Mouse (Mus musculus) midbrain, embryonic 10.5 days (tissue): ENCODE data around the gene Arid1b. TPM values are rescaled to one million over a fixed set of nuclear protein-coding genes. Genes with fewer than 3 reads are reported as not detected.

Experiments used
- DNase-seq: peaks from one replicate; pipeline ENCODE4 v3.0.0-alpha.2; 2017; ENCODE audit warnings: low spot score
- H3K27ac ChIP-seq: fragments of 300-500 bp; sonication (generic); replicated peaks from 2 replicates; pipeline ENCODE4 v1.5.1; 2016; ENCODE audit warnings: mild to moderate bottlenecking
- H3K27me3 ChIP-seq: fragments of 300-500 bp; sonication (generic); 2 replicates; pipeline ENCODE4 v1.6.1; 2016; ENCODE audit warnings: low read depth, mild to moderate bottlenecking; ENCODE audit not compliant: poor library complexity, severe bottlenecking
- H3K36me3 ChIP-seq: fragments of 300-500 bp; sonication (generic); 2 replicates; pipeline ENCODE4 v1.6.1; 2016; ENCODE audit warnings: mild to moderate bottlenecking, moderate library complexity
- H3K4me1 ChIP-seq: fragments of 300-500 bp; sonication (generic); 2 replicates; pipeline ENCODE4 v1.6.1; 2016
- H3K4me3 ChIP-seq: fragments of 300-500 bp; sonication (generic); 2 replicates; pipeline ENCODE4 v1.5.1; 2016; ENCODE audit warnings: mild to moderate bottlenecking, moderate library complexity
- H3K9me3 ChIP-seq: fragments of 300-500 bp; sonication (generic); replicated peaks from 2 replicates; pipeline ENCODE4 v1.6.1; 2016; ENCODE audit warnings: mild to moderate bottlenecking
- WGBS: fragments of 180-500 bp; shearing (Covaris S2); methylation state at CpG from one replicate; pipeline ENCODE4 v1.1.7; 2016; 5-methylcytosine and 5-hydroxymethylcytosine counted together
- polyA plus RNA-seq: library from polyadenylated mRNA; unstranded; fragments of >200 nt; fragmentation: Nextera tagmentation; extraction: Ambion mirVana; gene quantifications from 2 replicates; pipeline ENCODE4 v1.2.1, GENCODE M21; 2016

Arid1b gene
- polyA plus RNA-seq, 1 experiment from 2014 or later, result 8.9 TPM

- peaks cover 19% of the 10 kb centered on the region for H3K4me1 ChIP-seq
- no peaks in the 10 kb centered on the region for H3K36me3 ChIP-seq
- H3K27ac ChIP-seq, result no peak overlapping the region
- H3K4me3 ChIP-seq, result no peak overlapping the region
- 81% methylated on average over 3 of the region's 3 CpGs for WGBS
- no peaks in the 10 kb centered on the region for H3K9me3 ChIP-seq
- DNase-seq, result no peak
- H3K27me3 ChIP-seq, result no peaks in the 10 kb centered on the region
Measured at GRCm38 (mm10) chr17:5033346-5033745, 39.2 kb downstream of the Arid1b start.

GRCm38 (mm10) chr17:5034201-5034600, 40.1 kb downstream of the Arid1b start:
- no peak for DNase-seq
- WGBS, result 93% methylated on average over 3 of the region's 3 CpGs
- Histone ChIP-seq H3K36me3 (no peaks in the 10 kb centered on the region), H3K27me3 (no peaks in the 10 kb centered on the region), H3K27ac (no peak overlapping the region), H3K4me3 (no peak overlapping the region), H3K9me3 (no peaks in the 10 kb centered on the region), H3K4me1 (peaks cover 19% of the 10 kb centered on the region)

- Histone ChIP-seq H3K27me3 (no peaks in the 10 kb centered on the region), H3K4me3 (no peak overlapping the region), H3K27ac (no peak overlapping the region), H3K9me3 (no peaks in the 10 kb centered on the region), H3K36me3 (peaks cover 10% of the 10 kb centered on the region), H3K4me1 (peaks cover 7% of the 10 kb centered on the region; the same call in 1 of the 2 replicates)
- DNase-seq, result no peak
- 59% methylated on average over 2 of the region's 2 CpGs for WGBS
Measured at GRCm38 (mm10) chr17:5036200-5036835, 42.2 kb downstream of the Arid1b start.

GRCm38 (mm10) chr17:5037199-5037598, 43.1 kb downstream of the Arid1b start:
- no peak overlapping the region for H3K27ac ChIP-seq
- no peaks in the 10 kb centered on the region for H3K27me3 ChIP-seq
- peaks cover 9% of the 10 kb centered on the region; the same call in 1 of the 2 replicates for H3K4me1 ChIP-seq
- 91% methylated on average over 8 of the region's 8 CpGs for WGBS
- DNase-seq, result no peak
- H3K36me3 ChIP-seq, result peaks cover 19% of the 10 kb centered on the region
- no peaks in the 10 kb centered on the region for H3K9me3 ChIP-seq
- H3K4me3 ChIP-seq, result no peak overlapping the region

GRCm38 (mm10) chr17:5039826-5040225, 45.7 kb downstream of the Arid1b start:
- Histone ChIP-seq H3K4me1 (peaks cover 18% of the 10 kb centered on the region), H3K9me3 (no peaks in the 10 kb centered on the region), H3K36me3 (peaks cover 31% of the 10 kb centered on the region), H3K27me3 (no peaks in the 10 kb centered on the region), H3K27ac (no peak overlapping the region), H3K4me3 (no peak overlapping the region)
- WGBS, result 88% methylated on average over 2 of the region's 2 CpGs
- no peak for DNase-seq

DNA sequence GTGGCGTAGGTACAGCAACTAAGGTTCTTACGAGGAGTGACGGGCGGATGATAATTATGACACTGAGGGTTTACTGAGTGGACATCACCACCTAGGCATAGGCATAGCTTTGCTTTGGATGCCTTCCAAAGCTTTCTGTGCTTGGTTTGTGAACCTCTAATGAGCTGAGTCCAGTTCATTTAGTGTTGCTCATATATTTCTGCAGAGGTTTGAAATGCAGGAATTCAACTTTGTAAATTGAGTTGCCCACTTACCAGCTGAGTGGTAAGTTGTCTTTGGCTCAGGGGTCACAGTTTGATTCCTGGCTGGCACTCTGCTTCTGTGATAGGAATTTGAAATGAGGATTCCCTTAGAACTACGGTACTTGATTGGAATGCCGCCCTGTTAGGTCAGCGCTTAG, 49.7 kb downstream of the Arid1b start:
- Histone ChIP-seq H3K4me1 (peaks cover 11% of the 10 kb centered on the region), H3K27ac (no peak overlapping the region), H3K4me3 (no peak overlapping the region), H3K36me3 (peaks cover 34% of the 10 kb centered on the region), H3K9me3 (no peaks in the 10 kb centered on the region), H3K27me3 (no peaks in the 10 kb centered on the region)
- DNase-seq, result no peak
- 85% methylated on average over 7 of the region's 7 CpGs for WGBS

DNA sequence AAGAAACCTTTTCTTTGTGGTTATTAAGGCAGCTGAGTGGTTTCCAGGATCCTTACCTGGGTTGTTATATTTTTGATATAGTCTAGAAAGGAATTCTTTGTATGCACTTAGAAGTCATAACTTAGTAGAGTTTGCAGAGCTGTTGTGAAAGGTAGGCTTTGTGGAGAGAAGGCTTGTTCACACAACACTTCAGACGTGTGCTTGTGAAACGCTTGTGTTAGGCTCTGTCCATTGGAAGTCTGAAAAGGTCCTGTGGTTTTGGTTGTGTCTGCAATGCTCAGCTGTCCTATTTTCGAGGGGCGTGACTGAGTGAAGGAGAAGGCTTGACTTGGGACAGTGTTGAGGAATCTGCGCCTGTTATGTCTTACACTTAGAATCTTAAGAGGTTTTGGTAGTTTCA, 51.5 kb downstream of the Arid1b start:
- Histone ChIP-seq H3K4me3 (no peak overlapping the region), H3K4me1 (peaks cover 22% of the 10 kb centered on the region), H3K36me3 (peaks cover 40% of the 10 kb centered on the region), H3K27me3 (no peaks in the 10 kb centered on the region), H3K27ac (no peak overlapping the region), H3K9me3 (no peaks in the 10 kb centered on the region)
- 89% methylated on average over 5 of the region's 5 CpGs for WGBS
- no peak for DNase-seq

- H3K27me3 ChIP-seq, result no peaks in the 10 kb centered on the region
- peaks cover 22% of the 10 kb centered on the region for H3K36me3 ChIP-seq
- no peaks in the 10 kb centered on the region for H3K9me3 ChIP-seq
- no peak for DNase-seq
- WGBS, result 89% methylated on average over 4 of the region's 4 CpGs
- H3K4me1 ChIP-seq, result peaks cover 37% of the 10 kb centered on the region
- H3K27ac ChIP-seq, result no peak overlapping the region
- no peak overlapping the region for H3K4me3 ChIP-seq
Measured at GRCm38 (mm10) chr17:5047373-5047772, 53.2 kb downstream of the Arid1b start.

DNA sequence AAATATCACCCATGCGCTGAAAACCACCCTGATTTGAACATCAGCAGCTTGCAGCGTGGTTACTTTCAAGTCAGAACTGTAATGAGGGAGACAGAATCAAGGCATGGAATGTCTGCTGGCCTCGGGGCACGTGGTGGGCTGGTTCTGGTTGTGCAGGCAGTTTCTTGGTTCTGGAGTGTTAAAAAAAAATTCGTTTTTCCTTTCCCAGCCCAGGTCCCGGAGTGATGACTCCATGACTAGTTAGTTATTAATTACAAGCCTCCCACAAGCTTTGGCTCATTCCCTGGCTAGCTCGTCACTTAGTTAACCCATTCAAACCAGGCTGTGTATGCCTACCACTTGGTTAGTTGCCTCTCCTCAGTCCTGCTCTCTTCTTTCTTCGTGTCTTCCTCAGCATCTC, 56.1 kb downstream of the Arid1b start:
- DNase-seq, result no peak
- WGBS, result 93% methylated on average over 8 of the region's 8 CpGs
- H3K27me3 ChIP-seq, result peaks cover 22% of the 10 kb centered on the region

DNA sequence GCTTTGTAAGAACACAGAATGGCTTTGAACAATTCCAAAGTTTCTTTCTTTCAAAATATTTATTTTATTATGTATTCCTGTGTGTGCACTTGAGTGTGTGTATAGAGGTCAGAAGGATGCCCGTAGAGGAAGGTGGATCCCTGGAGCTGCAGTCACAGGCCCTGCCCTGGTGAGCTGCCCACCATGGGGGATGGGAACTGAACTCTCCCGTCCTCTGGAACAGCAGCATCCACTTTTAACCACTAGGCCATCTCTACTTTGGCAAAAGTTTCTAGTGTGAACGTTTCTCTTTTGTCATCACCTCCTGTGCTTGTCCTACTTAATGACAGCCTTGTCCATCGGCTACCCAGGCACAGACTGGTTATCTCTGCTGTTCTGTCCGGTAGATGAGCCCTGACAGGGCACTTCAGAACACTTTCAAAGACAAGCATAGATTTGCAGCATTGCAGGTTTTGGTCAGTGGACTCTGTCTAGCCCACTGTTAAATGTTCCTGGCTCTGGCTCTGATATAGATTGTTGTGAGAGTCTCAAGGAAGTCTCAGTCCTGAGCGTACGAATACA, 56.9 kb downstream of the Arid1b start:
- Histone ChIP-seq H3K9me3 (no peaks in the 10 kb centered on the region), H3K27ac (no peak overlapping the region), H3K27me3 (peaks cover 30% of the 10 kb centered on the region), H3K4me3 (no peak overlapping the region), H3K4me1 (peaks cover 49% of the 10 kb centered on the region), H3K36me3 (peaks cover 34% of the 10 kb centered on the region)
- no peak for DNase-seq
- 81% methylated on average over 7 of the region's 7 CpGs for WGBS

More for the DNA sequence above, 56.1 kb downstream of the Arid1b start:
- no peaks in the 10 kb centered on the region for H3K9me3 ChIP-seq
- peaks cover 27% of the 10 kb centered on the region for H3K36me3 ChIP-seq
- peaks cover 43% of the 10 kb centered on the region for H3K4me1 ChIP-seq
- H3K27ac ChIP-seq, result no peak overlapping the region
- H3K4me3 ChIP-seq, result no peak overlapping the region

GRCm38 (mm10) chr17:5052091-5052799, 58.1 kb downstream of the Arid1b start:
- Histone ChIP-seq H3K4me1 (peaks cover 61% of the 10 kb centered on the region), H3K9me3 (no peaks in the 10 kb centered on the region)
- WGBS, result 52% methylated on average over 10 of the region's 10 CpGs

DNA sequence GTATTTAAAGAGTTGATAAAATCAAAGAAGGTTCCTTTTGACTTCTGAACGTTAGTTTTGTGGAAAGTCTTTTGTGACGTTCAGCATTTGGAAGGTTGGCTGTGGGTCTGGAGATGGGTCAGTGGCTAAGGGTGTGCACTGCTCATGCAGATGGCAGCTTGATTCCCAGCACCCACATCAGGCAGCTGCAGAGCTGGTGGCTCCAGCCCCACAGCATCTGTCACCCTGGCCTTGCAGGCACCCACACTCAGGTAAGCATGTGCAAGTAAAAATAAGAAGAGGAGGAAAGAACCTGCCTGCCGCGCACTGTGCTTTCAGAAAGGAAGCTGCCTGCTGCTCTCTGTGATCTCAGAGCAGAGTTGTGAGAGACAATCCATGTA, 58.7 kb downstream of the Arid1b start:
- Histone ChIP-seq H3K9me3 (no peaks in the 10 kb centered on the region), H3K27ac (no peak overlapping the region), H3K4me3 (no peak overlapping the region), H3K36me3 (peaks cover 31% of the 10 kb centered on the region), H3K27me3 (peaks cover 33% of the 10 kb centered on the region), H3K4me1 (peaks cover 66% of the 10 kb centered on the region)
- 89% methylated on average over 4 of the region's 4 CpGs for WGBS
- DNase-seq, result no peak

More at GRCm38 (mm10) chr17:5052091-5052799, 58.1 kb downstream of the Arid1b start:
- Histone ChIP-seq H3K27me3 (peaks cover 30% of the 10 kb centered on the region), H3K36me3 (peaks cover 34% of the 10 kb centered on the region), H3K4me3 (no peak overlapping the region), H3K27ac (no peak overlapping the region)
- no peak for DNase-seq

- Histone ChIP-seq H3K4me1 (peaks cover 70% of the 10 kb centered on the region), H3K9me3 (no peaks in the 10 kb centered on the region), H3K27me3 (peaks cover 33% of the 10 kb centered on the region), H3K4me3 (no peak overlapping the region), H3K27ac (no peak overlapping the region), H3K36me3 (peaks cover 31% of the 10 kb centered on the region)
- 92% methylated on average over 16 of the region's 16 CpGs for WGBS
- no peak for DNase-seq
Measured at GRCm38 (mm10) chr17:5053201-5053600, 59.1 kb downstream of the Arid1b start.
